Mouse (Mus musculus) left cerebral cortex, adult 2 months (tissue): Measurements from ENCODE around the gene Siva1. TPM values are rescaled to one million over a fixed set of nuclear protein-coding genes. Genes with fewer than 3 reads are reported as not detected.

Experiments
- DNase-seq, 2 experiments: peaks; one replicate each; pipeline ENCODE4 v3.0.0; 2021 to 2022; ENCODE audit warnings: low spot score in 2 of 2, mixed read lengths in 1 of 2; ENCODE audit errors: extremely low spot score in 1 of 2
- H3K27ac ChIP-seq: fragments of 200-600 bp; 2 replicates; pipeline ENCODE4 v1.8.1; 2022
- H3K4me3 ChIP-seq: fragments of 200-600 bp; 2 replicates; pipeline ENCODE4 v1.8.1; 2022
- CTCF ChIP-seq: fragments of 200-600 bp; IDR thresholded peaks from 2 replicates; pipeline ENCODE4 v1.8.1; 2022; ENCODE audit warnings: antibody characterized with exemption, mild to moderate bottlenecking, moderate library complexity
- intact Hi-C: fragments of 180-260 bp; cut with DNase I; formaldehyde crosslinking; loops from one replicate; pipeline ENCODE4 v1.15.1; 2025
- microRNA-seq, 2 experiments: library from miRNA; unstranded; fragments of <30 nt; microRNA quantifications; one replicate each; pipeline ENCODE4 v1.2.0; 2021
- total RNA-seq, 2 experiments: library from RNA; stranded (reverse); gene quantifications; 2 replicates each; pipeline ENCODE4 v1.2.3; 2021

The Siva1 gene
- total RNA-seq, 2 experiments from 2014 or later: 19.7 to 21.5 TPM

DNA sequence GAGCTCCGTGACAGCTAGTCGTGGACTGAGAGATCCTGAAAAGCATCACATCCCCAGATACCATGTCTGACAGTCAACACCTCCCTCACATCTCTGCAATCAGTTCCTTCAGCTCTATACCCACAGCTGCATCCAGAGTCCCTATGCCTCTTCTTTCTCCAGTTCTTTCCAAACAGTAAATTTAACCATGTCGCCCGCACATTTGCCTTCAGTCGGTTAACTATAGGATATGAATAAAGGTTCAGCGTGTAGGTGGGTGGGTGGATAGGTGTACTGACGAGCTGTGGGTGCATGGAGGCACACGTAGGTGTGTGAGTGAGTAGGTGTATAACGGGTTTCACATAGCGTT lies 49.6 kb downstream of the Siva1 start:
- DNase-seq: no peak
- TF ChIP-seq CTCF: no peak
- intact Hi-C loops: no loop called here
- Histone ChIP-seq H3K27ac (peak overlapping the region; percentile 98), H3K4me3 (peak overlapping the region; percentile 85)

DNA sequence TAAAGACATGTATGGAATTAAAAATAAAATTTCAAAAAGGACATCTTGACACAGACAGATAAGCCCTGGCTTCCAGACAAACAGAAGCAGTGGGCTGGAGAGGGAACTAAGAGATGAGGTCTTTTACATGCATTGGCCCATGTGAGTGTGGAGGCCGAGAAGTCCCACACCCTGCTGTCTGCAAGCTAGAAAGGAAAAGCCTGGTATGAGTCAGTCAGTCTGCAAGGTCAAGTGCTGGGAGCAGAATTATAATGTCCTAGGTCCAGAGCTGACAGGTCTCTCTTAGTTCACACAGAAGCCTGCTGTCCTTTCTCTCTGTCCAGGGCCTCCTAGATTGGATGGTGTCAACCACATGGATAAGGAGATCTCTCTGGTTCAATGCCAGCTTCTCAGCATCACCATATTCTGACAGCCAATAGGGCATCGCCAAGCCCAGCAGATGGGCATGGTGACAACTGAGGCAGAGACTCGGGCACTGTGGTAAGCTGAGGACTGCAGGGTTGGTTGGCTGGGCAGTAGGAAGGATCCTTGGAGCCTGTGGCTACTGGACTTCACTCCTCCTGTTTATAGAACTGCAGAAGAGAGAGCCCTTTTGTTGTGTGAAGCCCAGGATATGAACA lies 52.4 kb downstream of the Siva1 start:
- TF ChIP-seq CTCF: no peak
- H3K4me3 ChIP-seq: no peak overlapping the region
- intact Hi-C loops: no loop called here
- no peak for DNase-seq
- no peak overlapping the region for H3K27ac ChIP-seq

Small RNA genes lying within 50 kb of the gene (microRNA-seq; reads per million reads assigned to microRNA genes)
- 0.48 to 2.2 reads per million in 2 experiments for gene Mir6939

Other genes with a start within 250 kb of the Siva1 start
- gene A530016L24Rik, start 155.2 kb upstream of the Siva1 start, total RNA-seq: not detected
- gene Tmem179, start 127.9 kb upstream of the Siva1 start, total RNA-seq: 100 to 1,000 TPM; 122 TPM
- 100 to 1,000 TPM; 131 to 151 TPM for gene Inf2, start 55.9 kb upstream of the Siva1 start, total RNA-seq
- 10 to 100 TPM; 16.2 to 16.5 TPM for gene Adssl1, start 24.6 kb upstream of the Siva1 start, total RNA-seq
- gene Akt1, start 30.2 kb downstream of the Siva1 start, total RNA-seq: 100 to 1,000 TPM; 144 to 157 TPM
- 1 to 10 TPM; 1.1 to 1.2 TPM for gene Zbtb42, start 34.1 kb downstream of the Siva1 start, total RNA-seq
- gene Cep170b, start 75.8 kb downstream of the Siva1 start, total RNA-seq: 100 to 1,000 TPM; 280 to 294 TPM
- gene Pld4, start 116.0 kb downstream of the Siva1 start, total RNA-seq: 10 to 100 TPM in 1 of 2 experiments, 1 to 10 TPM in 1; 7.4 to 10.1 TPM
- 1 to 10 TPM; 8.1 to 8.2 TPM for gene Ahnak2, start 158.0 kb downstream of the Siva1 start, total RNA-seq
- gene Clba1, start 164.3 kb downstream of the Siva1 start, total RNA-seq: 10 to 100 TPM; 15.7 to 18.6 TPM
- gene Cdca4, start 184.7 kb downstream of the Siva1 start, total RNA-seq: 10 to 100 TPM; 10.5 to 12.4 TPM
- gene Gpr132, start 223.5 kb downstream of the Siva1 start, total RNA-seq: under 1 TPM in 1 of 2 experiments, not detected in 1; 0.18 TPM